Mouse (Mus musculus) liver, adult 2 months (tissue): Measurements from ENCODE around the gene Dmkn.

Experiments
- CTCF ChIP-seq: fragments of 200-500 bp; IDR thresholded peaks from 2 replicates; pipeline ENCODE4 v1.5.1; 2011; ENCODE audit warnings: low read depth, low read length, control low read depth
- POLR2A ChIP-seq: fragments of 200-500 bp; IDR thresholded peaks from 2 replicates; pipeline ENCODE4 v1.6.1; 2011; ENCODE audit warnings: low read length, control low read depth; ENCODE audit not compliant: insufficient read depth; ENCODE audit errors: extremely low read depth

- TF ChIP-seq CTCF (peak; percentile 85), POLR2A (no peak)
These were observed 18.2 kb downstream of the Dmkn start for GRCm38 (mm10) chr7:30781792-30782191.
